Mouse (Mus musculus) T-cell, adult 2 months (primary cell): Measurements from ENCODE around the gene Oat.
A peak's percentile ranks its signal among the peaks of the same experiment; 100 is the strongest.

ENCODE experiments used
- DNase-seq: peaks from one replicate; pipeline ENCODE4 v3.0.0; 2022; ENCODE audit warnings: low spot score

Gene Oat

GRCm38 (mm10) chr7:132593762-132594161 is 17.6 kb upstream of the Oat start:
- no peak for DNase-seq

DNA sequence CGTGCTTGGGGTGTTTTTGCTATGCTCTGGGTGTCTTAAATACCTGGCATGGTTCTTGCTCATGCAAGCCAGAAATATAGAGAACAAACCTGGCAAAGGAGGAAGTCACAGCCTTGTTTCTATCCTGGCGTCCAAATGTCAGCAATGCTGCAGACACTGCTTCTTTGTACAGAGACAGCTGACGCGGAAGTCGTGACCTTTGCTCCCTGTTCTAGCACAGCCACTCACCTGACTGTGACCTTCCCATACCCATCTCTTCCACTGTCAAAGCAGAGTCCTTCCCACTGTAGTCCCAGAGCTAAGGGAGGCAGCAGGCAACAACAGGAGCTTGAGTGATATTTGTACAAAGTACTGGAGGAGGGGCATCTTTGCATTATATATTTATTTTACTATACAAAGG is 13.4 kb upstream of the Oat start:
- DNase-seq: no peak

- no peak for DNase-seq
Measured at GRCm38 (mm10) chr7:132587167-132587566, 11.0 kb upstream of the Oat start.

DNA sequence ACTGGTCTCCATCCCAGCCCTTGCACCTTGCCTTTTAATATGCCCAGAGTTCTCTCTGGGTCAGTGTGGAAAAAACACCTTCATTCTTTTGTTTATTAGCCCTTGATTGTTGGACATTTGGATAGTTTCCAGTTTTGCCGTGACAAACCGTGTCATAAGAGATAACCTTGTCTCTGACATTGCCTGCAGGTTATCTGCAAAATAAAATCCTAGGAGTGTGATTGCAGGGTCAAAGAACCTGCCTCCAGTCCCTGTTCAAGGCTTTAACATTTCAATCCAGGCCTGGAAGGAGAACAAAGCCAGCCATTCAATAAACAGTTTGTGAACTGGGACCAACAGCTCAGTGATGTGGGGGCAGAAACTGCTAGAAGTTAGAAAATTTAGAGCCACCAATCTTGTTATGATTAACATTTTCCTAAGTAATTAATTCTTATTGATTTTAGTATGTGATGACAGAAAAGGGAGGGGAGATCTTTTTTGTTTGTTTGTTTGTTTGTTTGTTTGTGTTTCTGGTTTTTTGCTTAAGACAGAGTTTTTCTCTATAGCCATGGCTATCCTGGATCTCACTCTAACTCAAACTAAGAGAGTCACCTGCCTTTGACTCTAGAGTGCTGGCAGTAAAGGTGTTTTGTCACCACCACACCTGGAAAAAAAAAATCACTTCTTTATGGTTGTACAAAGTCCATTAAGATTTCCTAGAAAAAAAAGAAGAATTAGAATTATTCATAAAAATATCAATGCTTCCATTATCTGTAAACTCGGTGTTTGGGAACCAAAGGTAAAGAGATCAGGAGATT is 9.7 kb upstream of the Oat start:
- DNase-seq: no peak

- DNase-seq: no peak
Measured at GRCm38 (mm10) chr7:132581441-132581840, 5.2 kb upstream of the Oat start.

GRCm38 (mm10) chr7:132580511-132580910 is 4.3 kb upstream of the Oat start:
- no peak for DNase-seq

GRCm38 (mm10) chr7:132576891-132577290 is 693 bp upstream of the Oat start:
- no peak for DNase-seq

DNA sequence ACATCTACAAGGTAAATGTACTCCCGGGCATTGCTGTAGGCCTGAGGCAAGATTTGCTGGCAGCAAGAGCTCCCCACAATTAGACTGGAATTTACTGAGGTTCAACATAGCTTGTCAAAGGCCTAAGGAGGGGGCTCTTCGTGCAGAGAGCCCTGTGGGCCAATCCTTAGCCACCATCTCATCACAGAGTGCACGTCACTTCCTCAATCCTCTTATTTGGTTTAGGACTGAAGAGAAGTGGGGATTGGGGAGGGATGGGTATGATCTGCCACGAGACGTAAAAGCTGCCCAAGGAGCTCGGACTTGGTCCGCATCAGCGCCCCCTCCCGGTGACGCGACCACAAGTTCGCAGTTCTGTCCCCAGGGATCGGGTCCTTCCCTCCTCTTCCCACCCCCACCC is 575 bp downstream of the Oat start:
- DNase-seq: peak; percentile 75

DNA sequence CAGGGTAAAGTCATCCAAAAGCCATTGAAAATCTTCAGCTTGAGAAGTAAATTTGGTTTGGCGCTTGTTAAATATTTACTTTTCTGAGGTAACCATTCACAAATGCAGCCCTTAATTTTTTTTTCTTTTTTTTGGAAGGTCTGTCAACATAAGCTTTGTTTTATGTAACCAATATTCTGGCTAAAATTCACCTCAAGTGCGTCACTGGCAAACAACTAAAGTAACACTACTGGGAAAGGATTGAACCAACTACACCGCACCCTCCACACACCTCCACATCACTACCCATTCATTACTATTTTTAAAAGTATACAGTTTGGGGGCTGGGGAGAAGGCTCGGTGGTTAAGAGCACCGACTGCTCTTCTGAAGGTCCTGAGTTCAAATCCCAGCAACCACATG is 1.6 kb downstream of the Oat start:
- no peak for DNase-seq

- no peak for DNase-seq
Measured at GRCm38 (mm10) chr7:132573205-132573604, 3.0 kb downstream of the Oat start.

- DNase-seq: no peak
Measured at GRCm38 (mm10) chr7:132572738-132573137, 3.5 kb downstream of the Oat start.

GRCm38 (mm10) chr7:132571481-132571880 is 4.7 kb downstream of the Oat start:
- no peak for DNase-seq

GRCm38 (mm10) chr7:132570071-132570470 is 6.1 kb downstream of the Oat start:
- DNase-seq: no peak

GRCm38 (mm10) chr7:132568817-132569216 is 7.4 kb downstream of the Oat start:
- DNase-seq: peak; percentile 62

GRCm38 (mm10) chr7:132565831-132566230 is 10.4 kb downstream of the Oat start:
- no peak for DNase-seq

- DNase-seq: no peak
Measured at GRCm38 (mm10) chr7:132559138-132559766, 16.9 kb downstream of the Oat start.

- no peak for DNase-seq
Measured at GRCm38 (mm10) chr7:132558141-132558736, 18.0 kb downstream of the Oat start.

DNA sequence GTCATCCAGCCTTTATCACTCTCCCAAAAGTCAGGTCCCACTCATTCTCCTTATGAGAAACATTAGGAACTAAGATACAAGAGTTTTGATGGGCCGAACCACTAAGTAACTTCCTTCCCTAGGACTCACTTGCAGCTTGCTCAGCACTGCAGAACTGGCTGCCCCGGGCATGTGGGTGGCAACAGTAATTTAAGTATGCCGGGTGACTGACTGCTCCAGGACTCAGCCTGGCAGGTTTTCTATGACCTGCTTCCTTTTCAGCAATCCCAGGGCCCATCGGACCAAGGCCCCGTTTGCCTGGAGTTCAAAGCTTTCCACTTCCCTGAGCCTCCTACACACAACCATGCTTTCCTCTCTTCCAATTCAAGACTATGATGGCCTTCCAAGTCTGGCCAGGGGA is 19.6 kb downstream of the Oat start:
- no peak for DNase-seq

- no peak for DNase-seq
Measured at GRCm38 (mm10) chr7:132555911-132556310, 20.3 kb downstream of the Oat start.

- no peak for DNase-seq
Measured at GRCm38 (mm10) chr7:132554091-132554490, 22.1 kb downstream of the Oat start.

- DNase-seq: peak; percentile 93
Measured at GRCm38 (mm10) chr7:132551351-132552126, 24.7 kb downstream of the Oat start.

DNA sequence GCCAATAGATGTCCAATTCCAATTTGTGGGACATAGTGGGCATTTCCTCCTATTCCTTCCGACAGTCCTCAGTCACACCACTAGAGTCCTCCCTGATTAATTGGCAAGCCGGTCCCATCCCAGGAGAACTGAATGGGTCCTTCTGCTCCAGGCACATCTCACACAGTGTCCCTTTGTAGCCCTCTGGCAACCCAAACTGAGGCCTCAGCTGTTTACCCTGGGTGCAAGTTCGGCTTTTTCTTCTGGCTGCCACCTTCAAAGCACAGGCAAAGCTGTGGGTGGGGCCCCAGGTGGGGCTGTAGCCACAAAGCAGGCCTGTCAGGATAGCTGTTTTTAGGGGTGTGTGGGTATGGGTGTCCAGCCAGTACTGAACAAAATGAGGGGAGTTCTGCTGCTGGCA is 29.1 kb downstream of the Oat start:
- DNase-seq: no peak

- DNase-seq: no peak
Measured at GRCm38 (mm10) chr7:132542427-132542826, 33.8 kb downstream of the Oat start.
